Mouse (Mus musculus) limb, embryonic 13.5 days (tissue): ENCODE results near the gene Fads1. TPM values are rescaled to one million over a fixed set of nuclear protein-coding genes. Genes with fewer than 3 reads are reported as not detected.
"Not testable (repeated sequence)": the region's sequence is repeated elsewhere in the genome, so short reads cannot be mapped to it uniquely, and the experiment has no call there.

Experiments used
- ATAC-seq: fragments of 200-750 bp; cut with Nextera tagmentation; 2 replicates; pipeline ENCODE4 v1.8.0; 2017; ENCODE audit warnings: low read depth, moderate number of reproducible peaks, moderate TSS enrichment; ENCODE audit not compliant: low FRiP score
- H3K27ac ChIP-seq: fragments of 300-500 bp; sonication (generic); 2 replicates; pipeline ENCODE4 v1.5.1; 2015; ENCODE audit warnings: inconsistent platforms, mild to moderate bottlenecking, moderate library complexity
- H3K27me3 ChIP-seq: fragments of 300-500 bp; sonication (generic); 2 replicates; pipeline ENCODE4 v1.6.1; 2015; ENCODE audit warnings: mild to moderate bottlenecking, inconsistent platforms
- H3K36me3 ChIP-seq: fragments of 300-500 bp; sonication (generic); 2 replicates; pipeline ENCODE4 v1.6.1; 2015; ENCODE audit warnings: inconsistent platforms, mild to moderate bottlenecking, moderate library complexity
- H3K4me1 ChIP-seq: fragments of 300-500 bp; sonication (generic); 2 replicates; pipeline ENCODE4 v1.6.1; 2015; ENCODE audit warnings: inconsistent platforms
- H3K4me2 ChIP-seq: fragments of 300-500 bp; sonication (generic); replicated peaks from 2 replicates; pipeline ENCODE4 v1.6.1; 2015; ENCODE audit warnings: inconsistent platforms, mild to moderate bottlenecking, moderate library complexity
- H3K4me3 ChIP-seq: fragments of 300-500 bp; sonication (generic); 2 replicates; pipeline ENCODE4 v1.5.1; 2015; ENCODE audit warnings: moderate library complexity, mild to moderate bottlenecking, inconsistent platforms
- H3K9ac ChIP-seq: fragments of 300-500 bp; sonication (generic); 2 replicates; pipeline ENCODE4 v1.6.1; 2015; ENCODE audit warnings: mild to moderate bottlenecking, inconsistent platforms
- H3K9me3 ChIP-seq: fragments of 300-500 bp; sonication (generic); 2 replicates; pipeline ENCODE4 v1.6.1; 2016; ENCODE audit warnings: inconsistent platforms
- WGBS: fragments of 180-500 bp; shearing (Covaris S2); methylation state at CpG from one replicate; pipeline ENCODE4 v1.1.7; 2015; 5-methylcytosine and 5-hydroxymethylcytosine counted together
- polyA plus RNA-seq: library from polyadenylated mRNA; unstranded; fragments of >200 nt; fragmentation: Nextera tagmentation; extraction: Ambion mirVana; gene quantifications from 2 replicates; pipeline ENCODE4 v1.2.1, GENCODE M21; 2015

Gene Fads1
- polyA plus RNA-seq, 1 experiment from 2014 or later: 119 TPM

DNA sequence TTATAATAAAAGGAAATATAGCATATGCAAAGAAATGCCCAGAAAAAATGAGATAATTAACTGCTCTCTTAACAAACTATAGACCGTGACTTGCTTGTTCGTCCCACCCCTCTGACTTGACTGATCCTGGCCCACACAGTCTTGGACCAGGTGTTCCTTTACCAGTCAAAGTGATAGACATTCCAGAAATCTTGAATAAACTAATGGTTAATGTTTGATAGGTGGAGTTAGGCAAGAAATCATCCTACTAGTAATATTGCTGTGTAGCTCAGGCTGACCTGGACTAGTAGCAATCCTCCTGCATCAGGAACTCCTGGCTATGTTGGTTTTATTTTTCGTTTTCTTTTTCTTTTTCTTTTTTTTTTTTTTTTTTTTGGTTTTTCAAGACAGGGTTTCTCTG, 14.2 kb upstream of the Fads1 start:
- H3K9ac ChIP-seq: no peak overlapping the region
- no peak overlapping the region for H3K27ac ChIP-seq
- no peaks in the 10 kb centered on the region for H3K36me3 ChIP-seq
- WGBS: 79% methylated on average over 3 of the region's 3 CpGs
- H3K4me2 ChIP-seq: no peak overlapping the region
- H3K27me3 ChIP-seq: no peaks in the 10 kb centered on the region; the same call in 1 of the 2 replicates
- no peak overlapping the region for H3K4me3 ChIP-seq
- no peaks in the 10 kb centered on the region for H3K9me3 ChIP-seq
- H3K4me1 ChIP-seq: no peaks in the 10 kb centered on the region
- no peak for ATAC-seq

DNA sequence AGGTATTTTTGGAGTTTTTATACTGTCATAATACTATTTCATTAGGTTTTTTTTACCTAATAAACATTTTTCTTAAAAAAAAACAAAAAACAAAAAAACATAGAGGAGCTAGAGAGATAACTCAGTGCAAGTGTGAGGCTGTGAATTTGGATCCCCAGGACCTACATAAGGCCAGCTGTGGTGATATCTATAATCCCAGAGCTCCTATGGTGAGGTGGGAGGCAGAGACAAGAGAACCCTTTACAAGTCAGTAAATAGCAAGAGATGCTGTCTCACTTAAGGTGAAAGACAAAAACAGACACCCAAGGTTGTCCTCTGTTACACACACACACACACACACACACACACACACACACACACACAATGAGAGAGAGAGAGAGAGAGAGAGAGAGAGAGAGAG, 13.5 kb upstream of the Fads1 start:
- Histone ChIP-seq H3K36me3 (no peaks in the 10 kb centered on the region), H3K27me3 (no peaks in the 10 kb centered on the region; the same call in 1 of the 2 replicates), H3K9me3 (no peaks in the 10 kb centered on the region), H3K27ac (no peak overlapping the region), H3K4me3 (no peak overlapping the region), H3K4me2 (no peak overlapping the region), H3K4me1 (no peaks in the 10 kb centered on the region), H3K9ac (no peak overlapping the region)
- ATAC-seq: no peak

DNA sequence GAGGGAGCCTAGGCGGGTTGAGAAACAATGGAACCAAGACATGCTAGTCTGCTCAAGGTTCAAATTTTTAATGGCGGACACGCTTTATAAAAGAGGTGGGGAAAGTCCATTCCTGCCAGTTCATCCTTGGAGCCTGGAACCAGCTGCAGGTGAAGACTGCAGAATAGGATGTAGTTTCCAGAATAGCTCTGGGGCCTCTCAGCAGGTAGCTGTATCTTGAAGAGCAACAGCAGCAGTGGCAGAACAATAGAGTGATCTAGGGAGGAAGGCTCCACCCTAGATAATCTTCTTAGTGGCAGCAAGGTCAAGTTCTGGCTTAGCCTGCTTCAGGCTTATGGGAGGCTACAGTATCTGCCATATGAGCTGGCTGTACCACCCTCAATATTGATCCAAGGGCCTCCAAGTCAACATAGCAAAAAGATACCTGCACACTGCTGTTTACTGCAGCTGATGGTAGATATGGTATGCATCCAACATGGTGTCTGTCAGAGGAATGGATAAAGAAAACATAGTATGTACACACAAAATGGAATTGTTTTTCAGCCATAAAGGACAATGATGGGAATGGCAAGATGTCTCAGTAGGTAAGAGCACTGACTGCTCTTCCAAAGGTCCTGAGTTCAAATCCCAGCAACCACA, 12.9 kb upstream of the Fads1 start:
- H3K4me2 ChIP-seq, H3K27ac ChIP-seq, ATAC-seq, H3K36me3 ChIP-seq, H3K4me1 ChIP-seq, H3K4me3 ChIP-seq, H3K9ac ChIP-seq, H3K27me3 ChIP-seq, H3K9me3 ChIP-seq: not testable (repeated sequence)
- 87% methylated on average over 3 of the region's 3 CpGs for WGBS

DNA sequence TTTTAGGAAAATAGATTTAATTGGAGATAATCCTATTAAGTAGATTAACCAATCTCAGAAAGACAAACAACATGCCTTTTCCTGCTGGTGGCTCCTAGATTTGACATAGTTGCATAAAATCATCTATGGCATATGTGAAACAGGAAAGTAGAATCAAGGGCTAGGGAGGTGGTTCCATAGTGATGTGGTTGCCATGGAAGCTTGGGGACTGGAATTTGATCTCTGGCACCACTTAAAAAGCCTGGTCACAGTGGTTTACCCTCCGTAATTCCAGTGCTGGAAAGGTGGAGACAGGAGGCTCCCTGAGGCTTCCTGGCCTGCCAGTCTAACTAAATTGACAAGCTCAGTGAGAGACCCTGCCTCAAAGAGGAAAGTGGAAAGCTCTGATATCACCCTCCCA, 12.2 kb upstream of the Fads1 start:
- WGBS: 46% methylated on average over 1 of the region's 1 CpGs
- Histone ChIP-seq H3K4me2 (no peak overlapping the region), H3K27me3 (no peaks in the 10 kb centered on the region; the same call in 1 of the 2 replicates)

DNA sequence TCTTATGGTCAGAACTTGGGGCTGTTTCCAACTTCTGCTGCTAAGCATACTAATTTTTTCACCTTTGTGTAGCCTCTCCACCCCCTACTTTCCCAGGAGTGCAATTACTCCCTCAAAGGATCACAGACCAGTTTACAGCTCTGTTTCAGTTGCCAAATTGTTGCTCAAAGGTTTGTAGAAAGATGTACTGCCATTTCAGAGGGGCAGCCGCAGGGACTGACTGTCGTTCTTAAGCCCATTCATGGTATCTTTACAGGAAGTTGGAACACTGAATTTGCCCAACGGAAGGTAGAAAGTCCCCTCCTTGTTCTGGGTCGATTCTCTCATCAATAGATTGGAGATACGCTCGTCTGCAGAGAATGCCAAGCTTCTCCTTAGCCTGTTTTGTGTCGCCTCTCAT, 11.3 kb upstream of the Fads1 start:
- WGBS: 79% methylated on average over 7 of the region's 7 CpGs
- no peak overlapping the region for H3K27ac ChIP-seq
- ATAC-seq: no peak
- no peak overlapping the region for H3K4me3 ChIP-seq
- H3K27me3 ChIP-seq: no peaks in the 10 kb centered on the region; the same call in 1 of the 2 replicates
- H3K9me3 ChIP-seq: no peaks in the 10 kb centered on the region
- H3K36me3 ChIP-seq: no peaks in the 10 kb centered on the region
- H3K9ac ChIP-seq: no peak overlapping the region
- no peak overlapping the region for H3K4me2 ChIP-seq
- no peaks in the 10 kb centered on the region for H3K4me1 ChIP-seq

More for the DNA sequence above, 12.2 kb upstream of the Fads1 start:
- H3K4me3 ChIP-seq: no peak overlapping the region
- no peak for ATAC-seq
- H3K9me3 ChIP-seq: no peaks in the 10 kb centered on the region
- H3K36me3 ChIP-seq: no peaks in the 10 kb centered on the region
- H3K9ac ChIP-seq: no peak overlapping the region
- H3K27ac ChIP-seq: no peak overlapping the region
- no peaks in the 10 kb centered on the region for H3K4me1 ChIP-seq

DNA sequence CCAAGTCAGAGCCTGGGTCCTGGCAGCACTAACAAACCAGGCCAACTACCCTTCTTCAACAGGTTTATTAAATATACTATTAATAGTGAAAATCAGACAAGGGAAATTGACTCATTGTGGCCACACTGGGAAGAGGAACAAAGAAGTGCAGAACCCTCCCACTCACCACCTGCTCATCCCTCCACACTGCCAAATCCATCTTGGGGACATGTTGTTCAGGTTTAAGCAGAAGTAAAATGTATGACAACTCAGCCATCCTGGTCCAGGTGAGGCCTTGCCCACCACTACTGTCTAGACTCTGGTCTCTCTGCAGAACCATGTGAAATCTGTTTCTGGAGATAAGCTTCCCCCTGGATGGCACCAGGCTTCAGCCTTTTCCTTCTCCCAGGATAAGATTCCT, 10.8 kb upstream of the Fads1 start:
- H3K27ac ChIP-seq: no peak overlapping the region
- no peaks in the 10 kb centered on the region for H3K36me3 ChIP-seq
- no peaks in the 10 kb centered on the region; the same call in 1 of the 2 replicates for H3K27me3 ChIP-seq
- H3K4me2 ChIP-seq: no peak overlapping the region
- H3K9ac ChIP-seq: no peak overlapping the region
- no peak for ATAC-seq
- H3K9me3 ChIP-seq: no peaks in the 10 kb centered on the region
- no peak overlapping the region for H3K4me3 ChIP-seq
- no peaks in the 10 kb centered on the region for H3K4me1 ChIP-seq

DNA sequence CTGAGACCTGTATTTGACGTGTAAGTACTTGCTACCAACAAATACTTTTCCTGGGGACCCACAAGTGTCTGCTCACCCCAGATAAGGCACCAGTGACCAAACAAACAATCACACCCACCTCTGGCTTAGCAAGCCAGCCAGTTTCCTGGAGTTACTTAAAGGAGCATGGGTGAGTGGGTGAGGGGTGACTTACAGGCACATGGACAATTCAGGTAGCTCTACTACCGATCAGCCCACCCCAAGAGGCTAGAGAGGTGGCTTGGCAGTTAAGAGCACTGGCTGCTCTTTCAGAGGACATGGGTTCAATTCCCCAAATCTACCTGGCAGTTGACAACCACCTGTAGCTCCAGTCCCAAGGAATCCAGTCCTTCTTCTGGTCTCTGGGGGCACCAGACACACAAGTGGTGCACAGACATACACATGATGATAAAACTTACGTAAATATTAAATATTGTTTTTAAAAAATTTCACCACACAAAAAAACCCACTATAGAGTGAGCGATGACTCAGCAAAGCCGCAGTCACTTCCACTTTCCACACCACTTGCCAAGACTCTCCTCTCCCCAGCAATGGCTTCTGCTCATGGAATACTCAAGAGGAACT, 9.5 kb upstream of the Fads1 start:
- H3K27me3 ChIP-seq: no peaks in the 10 kb centered on the region
- no peaks in the 10 kb centered on the region for H3K9me3 ChIP-seq
- H3K36me3 ChIP-seq: no peaks in the 10 kb centered on the region
- no peak overlapping the region for H3K4me3 ChIP-seq
- no peaks in the 10 kb centered on the region for H3K4me1 ChIP-seq
- H3K4me2 ChIP-seq: no peak overlapping the region
- ATAC-seq: no peak
- 86% methylated on average over 5 of the region's 5 CpGs for WGBS
- H3K9ac ChIP-seq: no peak overlapping the region
- H3K27ac ChIP-seq: no peak overlapping the region

DNA sequence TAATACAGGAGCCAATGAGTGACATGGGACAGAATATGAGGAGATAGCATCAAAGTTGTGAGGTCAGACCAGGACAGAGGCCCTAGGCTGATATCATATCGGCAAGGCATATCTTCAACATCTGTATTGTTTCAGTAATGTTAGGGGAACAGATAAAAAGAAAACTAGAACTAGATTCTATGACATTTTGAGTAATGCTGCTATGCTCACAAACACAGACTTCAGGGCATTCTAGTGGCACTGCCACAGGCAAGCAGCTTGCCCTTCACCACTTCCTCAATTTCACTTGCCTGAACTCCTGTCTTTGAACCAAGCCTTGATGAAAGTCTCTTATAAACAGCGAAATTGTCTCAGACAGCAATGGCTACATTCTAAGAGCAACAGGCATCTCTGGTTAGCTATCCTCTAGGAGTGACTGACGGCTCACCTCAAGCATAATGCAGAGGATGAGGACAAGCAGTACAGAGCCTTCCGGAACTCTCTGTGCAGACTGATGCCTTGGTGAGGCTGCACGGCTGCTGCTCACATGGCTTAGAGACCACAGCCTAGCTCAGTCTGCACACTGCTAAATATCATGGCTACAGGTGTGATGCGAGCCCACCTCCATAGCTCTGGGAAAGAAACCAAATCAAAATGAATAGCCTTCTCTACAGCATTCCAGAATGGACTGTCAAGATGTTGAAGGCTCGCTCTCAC, 8.7 kb upstream of the Fads1 start:
- Histone ChIP-seq H3K27ac (no peak overlapping the region), H3K27me3 (no peaks in the 10 kb centered on the region), H3K4me2 (no peak overlapping the region), H3K9ac (no peak overlapping the region), H3K4me1 (no peaks in the 10 kb centered on the region), H3K9me3 (no peaks in the 10 kb centered on the region), H3K36me3 (no peaks in the 10 kb centered on the region), H3K4me3 (no peak overlapping the region)
- 89% methylated on average over 7 of the region's 7 CpGs for whole genome bisulfite sequencing
- ATAC-seq: no peak

DNA sequence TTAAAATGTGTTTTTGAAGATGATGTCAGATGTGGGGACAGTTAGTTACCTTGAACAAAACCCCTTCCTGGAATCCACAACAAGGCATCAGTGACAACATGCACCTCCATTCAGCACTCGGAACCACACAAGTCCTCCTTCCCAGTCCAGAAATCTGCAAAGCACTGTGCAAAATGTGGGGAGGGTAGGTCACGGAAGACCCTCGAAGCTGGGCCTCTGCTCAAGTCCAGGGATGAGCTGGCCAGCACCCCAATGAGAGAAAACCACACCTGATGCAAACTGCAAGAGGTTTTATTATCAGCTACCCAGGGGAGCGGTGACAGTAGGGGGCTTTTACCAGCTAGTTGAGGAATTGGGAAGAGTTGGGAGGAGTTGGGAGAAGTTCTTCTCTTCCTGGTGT, 7.7 kb upstream of the Fads1 start:
- Histone ChIP-seq H3K36me3 (no peaks in the 10 kb centered on the region), H3K4me3 (no peak overlapping the region), H3K27me3 (no peaks in the 10 kb centered on the region), H3K4me2 (no peak overlapping the region), H3K4me1 (no peaks in the 10 kb centered on the region), H3K9ac (no peak overlapping the region), H3K27ac (no peak overlapping the region), H3K9me3 (no peaks in the 10 kb centered on the region)
- no peak for ATAC-seq
- WGBS: 76% methylated on average over 4 of the region's 4 CpGs

DNA sequence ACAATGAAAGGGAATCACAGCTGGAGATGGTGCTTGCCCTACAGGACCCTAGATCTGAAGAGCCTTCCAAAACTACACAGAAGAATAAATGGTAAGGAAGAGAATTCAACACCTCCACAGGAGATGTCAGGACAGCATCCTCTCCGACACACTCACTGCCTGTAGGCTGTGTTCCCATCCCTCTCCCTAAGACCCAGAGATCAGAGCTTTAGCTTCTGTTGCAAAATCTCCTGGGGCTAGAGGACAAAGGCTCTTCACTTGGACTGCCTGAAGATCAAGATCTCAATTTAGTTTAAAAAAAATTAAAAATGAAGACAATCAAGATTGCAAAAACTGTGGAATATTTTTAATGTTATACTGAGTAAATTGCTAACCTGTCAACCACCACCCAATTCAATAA, 6.2 kb upstream of the Fads1 start:
- Histone ChIP-seq H3K4me2 (no peak overlapping the region), H3K27ac (no peak overlapping the region), H3K4me3 (no peak overlapping the region), H3K27me3 (no peaks in the 10 kb centered on the region), H3K9ac (no peak overlapping the region), H3K9me3 (no peaks in the 10 kb centered on the region), H3K4me1 (no peaks in the 10 kb centered on the region), H3K36me3 (no peaks in the 10 kb centered on the region)
- ATAC-seq: no peak
- WGBS: 63% methylated on average over 1 of the region's 1 CpGs

DNA sequence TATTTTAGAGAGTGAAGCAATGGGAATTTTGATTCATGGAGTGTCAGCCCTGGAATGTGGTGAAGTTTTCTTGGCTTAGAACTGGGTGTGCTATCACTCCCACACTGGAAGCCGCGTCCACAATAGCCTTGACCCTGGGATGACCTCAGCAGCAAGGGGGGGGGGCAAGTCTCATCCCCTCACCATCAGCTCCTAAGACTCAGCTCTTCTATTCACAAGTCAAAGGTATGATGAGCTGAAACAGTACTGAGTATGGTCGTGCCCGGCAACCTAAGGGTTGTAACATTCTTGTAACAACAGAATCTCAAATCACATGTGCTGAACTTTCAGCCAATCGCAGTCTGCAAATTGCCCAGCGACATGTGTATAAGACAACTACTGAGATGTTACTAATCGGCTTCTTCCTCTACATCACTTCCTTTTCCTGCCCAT, 5.7 kb upstream of the Fads1 start:
- H3K4me1 ChIP-seq: 0 out of 2 replicates have a peak, but pooled peaks cover 1% of the 10 kb centered on the region
- WGBS: 75% methylated on average over 7 of the region's 7 CpGs
- no peaks in the 10 kb centered on the region for H3K27me3 ChIP-seq
- H3K4me3 ChIP-seq: no peak overlapping the region
- no peak overlapping the region for H3K9ac ChIP-seq
- no peaks in the 10 kb centered on the region for H3K9me3 ChIP-seq
- no peaks in the 10 kb centered on the region for H3K36me3 ChIP-seq
- H3K27ac ChIP-seq: no peak overlapping the region
- H3K4me2 ChIP-seq: no peak overlapping the region
- ATAC-seq: no peak

DNA sequence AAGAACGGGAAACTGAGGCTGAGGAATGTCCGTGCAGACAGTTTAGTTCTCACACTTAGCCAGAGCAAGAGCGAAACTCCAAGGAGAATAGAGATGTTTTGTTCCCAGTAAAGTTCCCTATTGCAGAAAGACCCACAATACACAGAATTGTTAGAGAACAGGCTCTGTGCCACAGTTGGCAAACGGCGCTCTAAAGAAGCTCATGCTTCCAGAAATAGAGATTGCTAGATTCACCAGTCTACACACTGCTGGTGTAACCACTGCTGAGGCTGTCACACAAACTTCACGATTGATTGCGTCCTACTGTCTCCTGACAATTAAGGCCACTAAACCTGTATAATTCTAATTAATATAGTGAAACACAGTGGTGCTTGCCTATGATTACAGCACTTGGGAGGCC, 1.5 kb upstream of the Fads1 start:
- Histone ChIP-seq H3K9ac (no peak overlapping the region), H3K27me3 (no peaks in the 10 kb centered on the region), H3K4me3 (no peak overlapping the region), H3K27ac (no peak overlapping the region), H3K4me2 (no peak overlapping the region), H3K4me1 (peaks cover 22% of the 10 kb centered on the region), H3K36me3 (peaks cover 17% of the 10 kb centered on the region), H3K9me3 (no peaks in the 10 kb centered on the region)
- 91% methylated on average over 7 of the region's 7 CpGs for whole genome bisulfite sequencing
- no peak for ATAC-seq
